Mouse (Mus musculus) layer of hippocampus, adult 2 months (tissue): Measurements from ENCODE around the gene Gng7. TPM values are rescaled to one million over a fixed set of nuclear protein-coding genes. Genes with fewer than 3 reads are reported as not detected.

Experiments used
- DNase-seq, 2 experiments: peaks; one replicate each; pipeline ENCODE4 v3.0.0; 2022; ENCODE audit warnings: low spot score in 2 of 2
- H3K27ac ChIP-seq: fragments of 200-600 bp; 2 replicates; pipeline ENCODE4 v1.8.1; 2022
- H3K4me3 ChIP-seq: fragments of 200-600 bp; 2 replicates; pipeline ENCODE4 v1.8.1; 2022; ENCODE audit warnings: mild to moderate bottlenecking
- CTCF ChIP-seq: fragments of 200-600 bp; conservative IDR thresholded peaks from 2 replicates; pipeline ENCODE4 v1.8.1; 2022; ENCODE audit warnings: antibody characterized with exemption, mild to moderate bottlenecking, moderate library complexity
- total RNA-seq, 2 experiments: library from RNA; stranded (reverse); gene quantifications; 2 replicates each; pipeline ENCODE4 v1.2.3; 2021

The Gng7 gene
- total RNA-seq, 2 experiments from 2014 or later = 161 to 176 TPM

DNA sequence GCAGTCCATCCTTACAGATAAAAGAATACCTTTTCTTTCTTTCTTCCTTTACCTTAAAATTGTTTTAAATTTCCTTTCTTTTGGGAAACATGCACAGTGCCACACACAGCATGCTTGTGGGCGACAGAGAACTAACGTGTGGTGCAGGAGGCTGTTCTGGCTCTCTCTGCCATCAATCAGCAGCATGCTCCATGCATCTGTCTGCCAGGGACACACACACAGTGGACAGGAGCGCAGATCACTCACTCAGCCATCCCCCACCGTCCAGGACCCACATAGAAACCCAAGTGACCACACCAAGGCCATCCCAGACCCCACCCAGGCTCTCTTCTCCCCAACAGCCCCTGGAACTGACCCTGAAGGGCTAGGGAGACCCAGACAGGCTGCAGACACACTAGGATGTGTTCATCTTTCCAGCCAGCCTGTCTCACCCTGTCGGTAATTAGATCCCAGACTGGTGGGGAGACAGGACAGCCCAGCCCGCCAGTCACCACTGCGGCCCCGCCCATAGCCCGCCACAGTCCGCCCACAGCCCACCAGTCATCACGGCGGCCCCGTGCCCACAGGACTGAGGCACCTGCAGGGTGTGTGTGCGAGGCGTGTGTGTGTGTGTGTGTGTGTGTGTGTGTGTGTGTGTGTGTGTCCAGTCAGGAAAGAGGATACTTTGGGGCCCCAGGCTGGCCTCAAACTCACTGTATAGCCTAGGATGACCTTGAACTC lies 75.8 kb downstream of the Gng7 start:
- no peak overlapping the region; the same call in 1 of the 2 replicates for H3K4me3 ChIP-seq
- H3K27ac ChIP-seq = peak overlapping the region; percentile 14; the same call in 1 of the 2 replicates
- TF ChIP-seq CTCF = no peak
- no peak for DNase-seq

- no peak overlapping the region for H3K27ac ChIP-seq
- TF ChIP-seq CTCF = no peak
Measured at GRCm38 (mm10) chr10:80937646-80938045, 77.1 kb downstream of the Gng7 start.

GRCm38 (mm10) chr10:80936810-80937164 lies 78.0 kb downstream of the Gng7 start:
- H3K4me3 ChIP-seq = peak overlapping the region; percentile 30; the same call in 1 of the 2 replicates
- DNase-seq = no peak

More at GRCm38 (mm10) chr10:80937646-80938045, 77.1 kb downstream of the Gng7 start:
- DNase-seq = no peak
- no peak overlapping the region for H3K4me3 ChIP-seq

GRCm38 (mm10) chr10:80936135-80936809 lies 78.5 kb downstream of the Gng7 start:
- H3K27ac ChIP-seq = peak overlapping the region; percentile 40
- H3K4me3 ChIP-seq = peak overlapping the region; percentile 30
- DNase-seq = peak; percentile 34 to 51

More at GRCm38 (mm10) chr10:80936810-80937164, 78.0 kb downstream of the Gng7 start:
- no peak overlapping the region for H3K27ac ChIP-seq
- TF ChIP-seq CTCF = no peak

DNA sequence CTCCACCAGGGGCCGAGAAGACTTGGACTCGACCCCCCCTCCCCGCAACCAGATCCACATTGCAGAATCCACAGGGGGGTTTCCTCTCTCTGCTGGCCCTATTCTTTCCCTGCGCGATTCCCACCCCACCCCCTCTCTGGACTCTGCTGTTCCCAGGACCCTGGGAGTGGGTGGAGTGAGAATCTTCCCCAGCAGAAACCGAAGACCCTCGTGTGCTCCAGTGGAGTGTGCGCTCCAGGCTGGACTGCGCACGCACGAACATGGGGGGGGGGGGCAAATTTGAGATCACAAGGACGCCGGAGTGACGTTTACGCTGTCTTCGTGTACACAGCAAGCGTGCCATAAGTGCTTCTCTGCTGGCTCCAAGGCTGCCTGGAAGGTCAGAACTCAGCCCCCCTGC lies 79.0 kb downstream of the Gng7 start:
- TF ChIP-seq CTCF = no peak
- H3K27ac ChIP-seq = no peak overlapping the region
- no peak overlapping the region; the same call in 1 of the 2 replicates for H3K4me3 ChIP-seq
- DNase-seq = no peak

More at GRCm38 (mm10) chr10:80936135-80936809, 78.5 kb downstream of the Gng7 start:
- TF ChIP-seq CTCF = no peak

GRCm38 (mm10) chr10:80935241-80935640 lies 79.5 kb downstream of the Gng7 start:
- no peak overlapping the region for H3K27ac ChIP-seq
- H3K4me3 ChIP-seq = no peak overlapping the region

GRCm38 (mm10) chr10:80934136-80934985 lies 80.4 kb downstream of the Gng7 start:
- no peak overlapping the region for H3K4me3 ChIP-seq
- no peak for DNase-seq
- no peak for TF ChIP-seq CTCF
- no peak overlapping the region for H3K27ac ChIP-seq

More at GRCm38 (mm10) chr10:80935241-80935640, 79.5 kb downstream of the Gng7 start:
- DNase-seq = no peak
- TF ChIP-seq CTCF = peak; percentile 19; the same call in 1 of the 2 replicates

- Histone ChIP-seq H3K4me3 (peak overlapping the region; percentile 32; the same call in 1 of the 2 replicates), H3K27ac (no peak overlapping the region)
- no peak for TF ChIP-seq CTCF
- DNase-seq = no peak
Measured at GRCm38 (mm10) chr10:80933421-80933979, 81.2 kb downstream of the Gng7 start.

- TF ChIP-seq CTCF = no peak
- DNase-seq = no peak
- H3K27ac ChIP-seq = no peak overlapping the region; the same call in 1 of the 2 replicates
- H3K4me3 ChIP-seq = peak overlapping the region; percentile 65
Measured at GRCm38 (mm10) chr10:80932700-80933420, 81.9 kb downstream of the Gng7 start.

- no peak for TF ChIP-seq CTCF
- Histone ChIP-seq H3K4me3 (peak overlapping the region; percentile 65), H3K27ac (no peak overlapping the region; the same call in 1 of the 2 replicates)
- no peak for DNase-seq
Measured at GRCm38 (mm10) chr10:80932206-80932605, 82.5 kb downstream of the Gng7 start.

DNA sequence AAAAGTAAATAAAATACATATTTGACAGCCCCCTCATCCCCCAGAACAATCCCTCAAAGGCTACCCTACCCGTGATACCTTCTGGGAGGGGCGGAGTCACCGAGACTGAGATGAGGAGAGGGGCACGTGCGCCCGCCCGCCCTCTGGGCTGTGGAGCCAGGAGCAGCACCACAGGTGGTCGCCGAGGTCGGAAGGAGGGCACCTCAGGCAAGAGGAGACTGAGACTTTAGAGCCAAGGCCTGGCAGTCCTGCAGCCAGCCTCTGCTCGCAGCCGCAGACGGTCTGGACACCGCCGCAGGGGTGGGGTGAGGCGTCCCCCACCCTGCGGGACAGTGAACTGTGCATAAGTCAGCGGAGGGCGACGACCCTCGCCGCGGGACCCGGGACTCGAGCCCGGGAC lies 83.0 kb downstream of the Gng7 start:
- TF ChIP-seq CTCF = no peak
- no peak for DNase-seq
- 0 out of 2 replicates have a peak overlapping the region, but pooled peaks have one; percentile 88 for H3K27ac ChIP-seq
- H3K4me3 ChIP-seq = peak overlapping the region; percentile 65
